Mouse (Mus musculus) heart, embryonic 12.5 days (tissue): ENCODE results near the gene Ndufs1. TPM values are rescaled to one million over a fixed set of nuclear protein-coding genes. Genes with fewer than 3 reads are reported as not detected.
"Not testable (repeated sequence)": the region's sequence is repeated elsewhere in the genome, so short reads cannot be mapped to it uniquely, and the experiment has no call there.

Experiments used
- ATAC-seq: fragments of 200-750 bp; cut with Nextera tagmentation; 2 replicates; pipeline ENCODE4 v1.8.0; 2017; ENCODE audit warnings: moderate TSS enrichment, moderate library complexity; ENCODE audit not compliant: insufficient number of reproducible peaks, low FRiP score
- H3K27ac ChIP-seq: fragments of 300-500 bp; sonication (generic); 2 replicates; pipeline ENCODE4 v1.5.1; 2016; ENCODE audit warnings: mild to moderate bottlenecking, moderate library complexity; ENCODE audit not compliant: poor library complexity, severe bottlenecking
- H3K27me3 ChIP-seq: fragments of 300-500 bp; sonication (generic); replicated peaks from 2 replicates; pipeline ENCODE4 v1.6.1; 2016; ENCODE audit warnings: mild to moderate bottlenecking, moderate library complexity
- H3K36me3 ChIP-seq: fragments of 300-500 bp; sonication (generic); 2 replicates; pipeline ENCODE4 v1.6.1; 2016; ENCODE audit warnings: mild to moderate bottlenecking, moderate library complexity
- H3K4me1 ChIP-seq: fragments of 300-500 bp; sonication (generic); replicated peaks from 2 replicates; pipeline ENCODE4 v1.6.1; 2016; ENCODE audit warnings: mild to moderate bottlenecking
- H3K4me2 ChIP-seq: fragments of 300-500 bp; sonication (generic); 2 replicates; pipeline ENCODE4 v1.6.1; 2016; ENCODE audit warnings: mild to moderate bottlenecking, moderate library complexity
- H3K4me3 ChIP-seq: fragments of 300-500 bp; sonication (generic); 2 replicates; pipeline ENCODE4 v1.5.1; 2016; ENCODE audit warnings: mild to moderate bottlenecking
- H3K9ac ChIP-seq: fragments of 300-500 bp; sonication (generic); 2 replicates; pipeline ENCODE4 v1.6.1; 2016; ENCODE audit warnings: mild to moderate bottlenecking, moderate library complexity
- H3K9me3 ChIP-seq: fragments of 300-500 bp; sonication (generic); replicated peaks from 2 replicates; pipeline ENCODE4 v1.6.1; 2016; ENCODE audit warnings: mild to moderate bottlenecking, moderate library complexity
- whole genome bisulfite sequencing: fragments of 180-500 bp; shearing (Covaris S2); methylation state at CpG from one replicate; pipeline ENCODE4 v1.1.7; 2016; 5-methylcytosine and 5-hydroxymethylcytosine counted together
- polyA plus RNA-seq: library from polyadenylated mRNA; unstranded; fragments of >200 nt; fragmentation: Nextera tagmentation; extraction: Ambion mirVana; gene quantifications from 2 replicates; pipeline ENCODE4 v1.2.1, GENCODE M21; 2016

Ndufs1 gene
- polyA plus RNA-seq, 1 experiment from 2014 or later: 338 TPM

DNA sequence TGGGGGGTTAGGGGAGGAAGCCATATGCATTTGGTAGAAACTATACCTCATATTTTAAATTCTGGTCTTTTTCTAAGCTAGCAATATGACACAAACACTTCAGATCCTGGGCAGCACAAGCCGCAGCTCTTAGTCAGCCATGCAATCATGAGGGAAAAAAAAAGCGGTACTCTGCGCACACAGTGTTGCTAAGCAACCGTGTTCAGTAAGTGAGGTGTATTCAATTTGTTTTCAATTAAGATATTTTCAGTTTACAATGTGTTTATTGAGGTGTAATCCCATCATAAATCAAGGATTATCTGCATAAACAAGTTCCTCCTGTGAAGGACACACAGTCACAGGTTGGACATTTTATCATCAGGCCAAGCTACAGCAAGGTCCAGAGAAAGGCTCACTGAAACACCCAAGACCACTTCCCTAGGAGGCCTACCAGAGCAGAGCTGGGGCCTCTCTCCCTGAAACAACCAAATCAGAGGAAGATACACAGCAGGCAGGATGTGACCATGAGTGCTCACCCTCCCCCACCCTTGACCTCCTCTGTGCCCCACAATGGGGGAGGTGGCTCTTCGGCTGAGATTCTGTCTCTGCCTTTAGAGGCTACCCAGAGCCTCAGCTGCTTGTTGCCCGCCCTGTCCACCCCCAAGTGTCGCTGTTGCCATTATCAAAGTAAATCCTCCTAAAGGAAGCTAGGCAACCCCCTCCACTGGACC lies 27.5 kb upstream of the Ndufs1 start:
- Histone ChIP-seq H3K9me3 (peaks cover 9% of the 10 kb centered on the region; the same call in 1 of the 2 replicates), H3K4me3 (no peak overlapping the region), H3K9ac (no peak overlapping the region), H3K4me2 (no peak overlapping the region), H3K27me3 (no peaks in the 10 kb centered on the region), H3K36me3 (no peaks in the 10 kb centered on the region), H3K4me1 (peaks cover 17% of the 10 kb centered on the region), H3K27ac (peak overlapping the region; percentile 47)
- WGBS: 21% methylated on average over 7 of the region's 7 CpGs
- peak; percentile 78 for ATAC-seq

DNA sequence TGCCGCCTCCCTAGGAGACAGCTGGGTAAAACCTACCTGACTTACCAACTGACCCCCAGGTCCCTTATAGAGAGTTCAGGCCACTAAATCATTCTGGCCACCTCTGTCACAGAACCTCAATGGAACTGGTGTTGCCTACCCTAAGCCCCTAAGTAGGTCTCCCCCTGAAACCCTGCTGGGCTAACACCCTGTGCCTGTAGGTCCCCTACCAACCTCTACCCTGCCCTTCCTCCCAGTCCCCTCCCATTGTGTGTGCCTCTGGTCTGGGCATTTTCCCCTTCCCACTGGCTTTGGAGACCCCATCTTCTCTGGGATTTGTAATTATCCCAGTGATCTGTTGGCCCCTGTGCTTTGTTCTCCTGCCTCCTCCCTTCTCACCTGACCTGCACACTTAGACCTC lies 26.8 kb upstream of the Ndufs1 start:
- no peak overlapping the region for H3K27ac ChIP-seq
- 84% methylated on average over 1 of the region's 1 CpGs for WGBS
- ATAC-seq: no peak

DNA sequence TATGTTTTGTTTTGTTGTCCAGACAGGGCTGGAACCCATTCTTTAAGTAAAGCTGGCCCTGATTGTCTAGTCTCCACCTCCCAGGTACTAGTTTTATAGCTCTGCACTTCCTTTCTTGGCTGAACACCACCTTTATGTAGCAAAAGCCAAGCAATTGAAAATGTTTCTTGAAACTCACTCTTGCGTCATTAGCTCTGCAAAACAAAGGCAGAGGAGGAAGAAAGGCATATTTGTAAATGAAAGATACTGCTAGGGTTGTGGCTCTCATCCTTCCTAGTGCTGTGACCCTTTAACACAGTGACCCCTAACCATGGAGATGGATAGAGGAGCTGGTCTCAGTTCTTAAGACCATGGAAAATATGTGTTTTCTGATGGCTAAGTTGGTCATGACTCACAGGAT lies 25.0 kb upstream of the Ndufs1 start:
- Histone ChIP-seq H3K4me3 (no peak overlapping the region), H3K4me1 (peaks cover 17% of the 10 kb centered on the region), H3K27me3 (no peaks in the 10 kb centered on the region), H3K36me3 (no peaks in the 10 kb centered on the region), H3K4me2 (no peak overlapping the region), H3K27ac (no peak overlapping the region), H3K9ac (no peak overlapping the region), H3K9me3 (peaks cover 9% of the 10 kb centered on the region; the same call in 1 of the 2 replicates)
- no peak for ATAC-seq
- 71% methylated on average over 1 of the region's 1 CpGs for WGBS

More for the DNA sequence above, 26.8 kb upstream of the Ndufs1 start:
- H3K4me3 ChIP-seq: no peak overlapping the region
- H3K9ac ChIP-seq: no peak overlapping the region
- peaks cover 17% of the 10 kb centered on the region for H3K4me1 ChIP-seq
- no peaks in the 10 kb centered on the region for H3K36me3 ChIP-seq
- H3K9me3 ChIP-seq: peaks cover 9% of the 10 kb centered on the region; the same call in 1 of the 2 replicates
- H3K4me2 ChIP-seq: no peak overlapping the region
- H3K27me3 ChIP-seq: no peaks in the 10 kb centered on the region

DNA sequence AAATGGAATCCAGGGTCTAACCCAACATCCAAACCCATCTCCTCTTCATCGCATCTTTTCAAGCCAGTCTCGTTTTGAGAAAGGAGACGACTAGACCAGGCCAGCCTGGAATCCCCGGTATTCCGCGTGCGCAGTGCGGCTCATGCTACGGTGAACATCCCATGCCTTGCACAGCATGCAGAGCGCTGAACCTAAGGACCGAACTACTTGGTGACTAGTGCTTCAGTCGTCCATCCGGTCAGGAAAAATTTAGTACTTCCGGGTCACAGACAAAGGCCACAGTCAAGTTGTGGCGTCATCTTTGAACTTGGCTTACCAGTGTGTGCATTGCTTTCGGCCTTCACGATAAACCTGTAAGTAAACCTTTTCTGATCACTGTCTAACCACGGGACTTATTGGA lies 23.7 kb upstream of the Ndufs1 start:
- no peak overlapping the region for H3K4me2 ChIP-seq
- 89% methylated on average over 18 of the region's 18 CpGs for WGBS
- H3K9ac ChIP-seq: no peak overlapping the region
- peaks cover 22% of the 10 kb centered on the region for H3K4me1 ChIP-seq
- peaks cover 9% of the 10 kb centered on the region; the same call in 1 of the 2 replicates for H3K9me3 ChIP-seq
- no peak overlapping the region for H3K27ac ChIP-seq
- H3K36me3 ChIP-seq: no peaks in the 10 kb centered on the region
- H3K27me3 ChIP-seq: no peaks in the 10 kb centered on the region
- no peak for ATAC-seq
- H3K4me3 ChIP-seq: no peak overlapping the region

DNA sequence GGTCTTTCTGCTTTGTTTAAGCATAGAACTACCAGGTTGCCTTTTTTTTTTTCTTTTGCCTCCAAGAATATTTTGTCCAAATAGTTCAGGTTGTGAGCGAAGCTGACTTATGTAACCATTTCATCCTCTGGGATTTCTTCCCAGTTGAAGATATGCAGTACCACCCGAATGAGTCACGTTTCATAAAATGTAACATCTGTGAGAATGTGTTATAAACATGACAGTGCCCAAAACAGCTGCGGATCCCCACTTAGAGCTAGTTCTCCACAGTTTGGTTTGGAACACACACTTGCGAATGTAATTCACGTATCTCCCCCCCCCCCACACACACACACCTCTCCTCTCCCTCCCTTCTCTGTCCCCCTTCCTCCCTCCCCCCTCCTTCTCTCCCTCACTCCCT lies 22.8 kb upstream of the Ndufs1 start:
- Histone ChIP-seq H3K4me1 (peaks cover 14% of the 10 kb centered on the region), H3K27me3 (no peaks in the 10 kb centered on the region), H3K27ac (no peak overlapping the region), H3K9ac (no peak overlapping the region), H3K4me2 (no peak overlapping the region), H3K4me3 (no peak overlapping the region), H3K36me3 (no peaks in the 10 kb centered on the region), H3K9me3 (peaks cover 9% of the 10 kb centered on the region; the same call in 1 of the 2 replicates)
- no peak for ATAC-seq
- 86% methylated on average over 6 of the region's 6 CpGs for WGBS

- Histone ChIP-seq H3K9ac (no peak overlapping the region), H3K4me1 (peaks cover 18% of the 10 kb centered on the region), H3K27ac (no peak overlapping the region), H3K4me2 (no peak overlapping the region), H3K36me3 (no peaks in the 10 kb centered on the region), H3K27me3 (no peaks in the 10 kb centered on the region), H3K4me3 (no peak overlapping the region), H3K9me3 (peaks cover 9% of the 10 kb centered on the region; the same call in 1 of the 2 replicates)
- WGBS: 33% methylated on average over 5 of the region's 5 CpGs
- ATAC-seq: no peak
Measured at GRCm38 (mm10) chr1:63195848-63196512, 19.3 kb upstream of the Ndufs1 start.

DNA sequence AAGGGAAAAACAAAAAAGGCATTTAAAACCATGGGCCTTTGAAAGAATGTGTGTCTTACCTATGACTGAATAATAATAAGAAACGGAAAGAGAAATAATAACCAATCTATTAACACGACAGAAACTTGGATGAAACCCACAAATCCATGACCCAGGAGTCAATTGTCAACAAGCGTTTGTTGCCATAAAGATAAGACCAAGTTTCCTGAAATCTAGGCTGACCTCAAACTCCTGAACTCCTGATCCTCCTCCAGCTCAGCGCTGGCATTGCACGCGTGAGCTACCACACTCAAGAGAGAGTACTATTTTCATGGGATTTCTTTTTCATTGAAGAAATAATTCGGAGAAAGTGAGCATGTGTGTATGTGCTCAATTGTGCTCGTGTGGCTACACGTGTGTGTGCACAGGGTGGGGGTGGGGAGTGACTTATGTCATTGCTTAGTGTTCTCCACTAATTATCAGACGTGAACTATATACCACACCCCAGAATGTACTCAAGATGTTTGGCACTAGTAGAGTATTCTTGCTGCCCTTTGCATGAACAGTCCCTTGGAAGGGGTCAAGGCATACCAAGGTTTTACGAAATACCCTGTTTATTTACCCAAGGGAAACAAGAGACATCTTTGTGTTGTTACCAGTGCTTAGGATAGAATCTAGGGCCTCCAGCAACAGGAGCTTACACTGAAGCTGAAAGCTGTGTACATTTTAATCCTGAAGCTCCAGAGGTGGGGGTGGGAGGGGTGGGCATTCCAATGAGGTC lies 15.9 kb upstream of the Ndufs1 start:
- Histone ChIP-seq H3K4me2 (no peak overlapping the region), H3K4me1 (peaks cover 24% of the 10 kb centered on the region), H3K36me3 (no peaks in the 10 kb centered on the region), H3K9me3 (no peaks in the 10 kb centered on the region), H3K27me3 (no peaks in the 10 kb centered on the region), H3K27ac (no peak overlapping the region), H3K9ac (no peak overlapping the region), H3K4me3 (no peak overlapping the region)
- ATAC-seq: no peak
- 74% methylated on average over 11 of the region's 11 CpGs for WGBS

GRCm38 (mm10) chr1:63190851-63191250 lies 14.2 kb upstream of the Ndufs1 start:
- H3K9me3 ChIP-seq: no peaks in the 10 kb centered on the region
- H3K4me2 ChIP-seq: no peak overlapping the region
- ATAC-seq: no peak
- WGBS: 43% methylated on average over 8 of the region's 8 CpGs
- H3K4me3 ChIP-seq: no peak overlapping the region
- peaks cover 21% of the 10 kb centered on the region for H3K4me1 ChIP-seq
- no peaks in the 10 kb centered on the region for H3K36me3 ChIP-seq
- H3K9ac ChIP-seq: no peak overlapping the region
- H3K27me3 ChIP-seq: no peaks in the 10 kb centered on the region
- peak overlapping the region; percentile 51 for H3K27ac ChIP-seq

DNA sequence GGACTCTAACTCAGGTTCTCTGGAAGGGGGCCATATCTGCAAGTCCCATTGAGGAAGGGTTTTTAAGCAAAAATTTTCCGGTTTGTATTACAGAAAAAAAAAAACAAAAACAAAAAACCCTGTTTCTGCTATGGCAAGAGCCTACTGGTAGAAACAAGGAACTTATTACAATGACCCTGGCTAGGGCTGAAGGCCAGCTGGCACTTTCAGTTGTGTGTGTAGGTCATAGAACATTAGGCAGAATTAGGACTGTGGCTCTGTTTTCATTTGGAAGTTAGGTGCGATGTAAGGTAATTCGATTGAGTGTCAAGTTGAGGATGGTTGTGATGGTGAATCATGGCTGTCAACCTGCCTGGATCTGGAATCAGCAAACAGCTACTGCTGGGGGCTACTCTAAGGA lies 11.9 kb upstream of the Ndufs1 start:
- Histone ChIP-seq H3K36me3 (no peaks in the 10 kb centered on the region), H3K4me1 (peaks cover 20% of the 10 kb centered on the region)
- ATAC-seq: no peak

GRCm38 (mm10) chr1:63185430-63185829 lies 8.8 kb upstream of the Ndufs1 start:
- not testable (repeated sequence) for ATAC-seq, H3K4me2 ChIP-seq, H3K27ac ChIP-seq, H3K36me3 ChIP-seq, H3K4me3 ChIP-seq, H3K9me3 ChIP-seq, H3K9ac ChIP-seq, H3K4me1 ChIP-seq, H3K27me3 ChIP-seq
- 93% methylated on average over 6 of the region's 6 CpGs for WGBS

More for the DNA sequence above, 11.9 kb upstream of the Ndufs1 start:
- Histone ChIP-seq H3K9ac (no peak overlapping the region), H3K9me3 (no peaks in the 10 kb centered on the region), H3K27ac (no peak overlapping the region), H3K4me3 (no peak overlapping the region), H3K4me2 (no peak overlapping the region), H3K27me3 (no peaks in the 10 kb centered on the region)
- 78% methylated on average over 3 of the region's 3 CpGs for WGBS

GRCm38 (mm10) chr1:63182636-63183270 lies 6.1 kb upstream of the Ndufs1 start:
- Histone ChIP-seq H3K4me3 (no peak overlapping the region), H3K36me3 (peaks cover 27% of the 10 kb centered on the region), H3K9ac (no peak overlapping the region), H3K4me1 (peaks cover 7% of the 10 kb centered on the region), H3K27me3 (no peaks in the 10 kb centered on the region), H3K27ac (no peak overlapping the region), H3K4me2 (no peak overlapping the region), H3K9me3 (no peaks in the 10 kb centered on the region)
- WGBS: 59% methylated on average over 10 of the region's 10 CpGs
- ATAC-seq: no peak
